Mouse (Mus musculus): ENCODE measurements around the gene Rere. TPM values are rescaled to one million over a fixed set of nuclear protein-coding genes. Genes with fewer than 3 reads are reported as not detected.

The Rere gene
- total RNA-seq, 2 experiments from 2014 or later: 52.5 to 62.6 TPM

DNA sequence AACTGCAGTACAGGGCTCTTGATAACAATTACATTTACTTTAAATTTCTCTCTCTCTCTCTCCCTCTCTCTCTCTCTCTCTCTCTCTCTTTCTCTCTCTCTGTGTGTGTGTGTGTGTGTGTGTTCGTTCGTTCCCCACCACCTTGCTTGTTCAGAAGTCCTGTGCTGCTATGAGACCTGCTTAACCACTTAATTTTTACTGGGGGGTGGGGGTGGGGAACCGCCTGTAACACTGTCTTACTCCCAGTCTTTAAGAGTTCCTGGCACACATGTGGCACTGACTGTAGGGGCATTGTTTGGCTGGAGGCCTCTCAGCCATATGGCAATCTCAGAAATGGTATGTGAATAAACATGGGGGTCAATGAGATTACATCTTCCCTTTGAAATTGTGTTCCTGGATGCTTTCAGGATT lies 91.2 kb downstream of the Rere start:
- intact Hi-C loops (cut with DNase I): loop anchor here (5.0 kb wide), 1 partner anchor 35 kb away; no protein-coding TSS in a partner anchor
- no peak for DNase-seq

DNA sequence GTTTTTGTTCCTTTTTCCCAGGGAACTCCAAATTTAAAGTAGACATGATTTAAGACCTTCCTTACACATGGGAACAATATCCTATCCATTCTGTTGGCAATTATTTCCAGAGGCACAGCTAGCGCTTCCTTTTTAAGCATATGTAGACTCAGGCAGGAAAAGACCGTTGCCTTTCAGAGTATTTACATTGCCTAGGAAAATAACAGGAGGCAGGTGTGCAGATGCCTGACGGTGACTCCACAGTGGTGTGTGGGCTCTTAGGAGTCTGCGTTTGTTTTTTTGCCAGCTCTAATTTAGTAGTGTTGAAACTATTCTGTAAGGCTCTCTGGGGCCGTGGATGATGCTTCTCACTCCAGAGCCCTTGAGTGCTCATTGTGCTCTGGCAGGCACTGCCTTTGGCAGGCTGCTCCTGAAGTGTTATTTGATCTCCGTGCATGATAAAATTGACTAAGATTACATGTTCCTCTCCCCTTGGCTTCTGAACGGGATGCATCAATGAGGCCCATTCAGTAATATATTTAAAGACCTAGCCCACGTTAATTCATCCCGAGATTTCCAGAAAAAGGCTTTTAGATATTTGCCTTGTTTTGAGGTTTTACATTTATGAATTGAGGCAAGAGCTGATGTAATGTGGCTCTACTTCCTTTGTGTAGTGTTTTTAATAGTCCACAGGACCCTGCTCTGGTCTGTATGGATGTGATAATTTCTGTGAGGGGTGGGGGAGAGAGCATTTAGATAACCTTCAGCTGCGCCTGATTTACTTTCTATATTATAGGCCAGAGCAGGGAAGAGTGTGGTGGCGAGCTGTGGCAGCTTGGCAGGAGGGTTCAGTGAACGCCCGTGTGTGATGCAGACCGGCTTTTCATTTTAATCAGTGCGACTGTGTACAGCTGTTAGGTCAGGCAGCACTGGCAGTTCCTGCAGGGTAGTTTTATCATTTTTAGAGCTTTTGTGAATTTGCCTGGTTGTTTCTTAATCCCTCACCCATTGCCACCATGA lies 92.0 kb downstream of the Rere start:
- peak; percentile 25 to 29 for DNase-seq
- intact Hi-C loops (cut with DNase I): loop anchor here (5.0 kb wide), 1 partner anchor 34 kb away; no protein-coding TSS in a partner anchor

DNA sequence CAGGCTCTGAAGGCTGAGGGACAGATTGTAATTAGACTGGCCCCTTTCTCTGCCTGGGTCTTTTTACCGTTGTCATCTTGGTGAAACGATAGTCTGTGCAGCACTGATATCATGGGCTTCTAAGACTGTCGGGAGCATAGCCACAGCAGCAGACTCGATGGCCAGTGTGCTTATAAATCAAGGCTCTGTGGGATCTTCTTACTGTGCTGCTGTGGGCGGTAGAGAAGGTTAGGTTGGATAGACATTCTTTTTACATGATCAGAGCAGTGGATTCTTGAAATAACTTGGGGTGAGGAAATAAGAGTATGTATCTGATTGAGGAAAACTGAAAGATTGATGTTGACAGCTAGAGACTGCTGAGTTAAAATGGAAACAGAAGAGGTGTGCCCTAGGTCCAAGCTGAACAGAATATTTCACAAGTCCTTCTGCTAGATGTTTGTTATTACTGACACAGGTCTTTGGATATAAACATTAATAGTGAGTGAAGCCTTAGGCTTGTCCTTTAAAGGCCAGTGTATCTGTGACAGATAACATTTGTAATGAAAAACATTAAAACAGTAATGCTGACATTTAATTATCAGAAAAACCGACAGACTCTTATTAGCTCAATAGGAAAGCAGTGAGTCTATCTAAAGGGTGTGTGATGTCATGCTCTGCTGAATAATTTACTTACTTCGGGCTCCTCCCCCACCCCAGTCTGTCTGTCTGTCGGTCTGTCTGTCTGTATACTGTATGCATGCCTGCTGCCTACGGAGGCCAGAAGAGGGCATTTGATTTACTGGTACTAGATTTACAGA lies 93.4 kb downstream of the Rere start:
- intact Hi-C loops (cut with DNase I): loop anchor here (5.0 kb wide), 1 partner anchor 32 kb away; no protein-coding TSS in a partner anchor
- DNase-seq: no peak

DNA sequence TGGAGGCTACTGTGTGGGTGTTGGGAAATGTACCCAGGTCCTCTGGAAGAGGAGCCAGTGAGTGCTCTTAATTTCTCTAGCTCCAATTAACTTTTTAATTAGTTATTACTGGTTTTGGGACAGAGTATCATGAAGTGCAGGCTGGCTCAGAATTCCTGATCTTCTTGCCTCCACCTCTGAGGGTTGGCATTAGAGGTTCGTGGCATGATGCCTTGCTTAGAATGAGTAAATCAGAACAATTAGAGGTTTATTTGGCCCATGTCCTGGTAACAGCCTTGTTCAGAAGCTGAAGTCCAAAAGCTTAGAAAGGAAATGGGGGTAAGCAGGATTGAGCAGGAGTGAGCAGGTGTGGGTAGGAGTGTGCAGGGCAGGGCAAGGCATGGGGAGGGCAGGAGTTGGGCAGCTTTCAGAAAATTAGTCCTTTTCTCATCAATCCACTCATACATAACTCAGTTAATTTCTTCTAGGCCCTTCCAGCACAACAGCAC lies 94.0 kb downstream of the Rere start:
- intact Hi-C loops (cut with DNase I): no loop called here

DNA sequence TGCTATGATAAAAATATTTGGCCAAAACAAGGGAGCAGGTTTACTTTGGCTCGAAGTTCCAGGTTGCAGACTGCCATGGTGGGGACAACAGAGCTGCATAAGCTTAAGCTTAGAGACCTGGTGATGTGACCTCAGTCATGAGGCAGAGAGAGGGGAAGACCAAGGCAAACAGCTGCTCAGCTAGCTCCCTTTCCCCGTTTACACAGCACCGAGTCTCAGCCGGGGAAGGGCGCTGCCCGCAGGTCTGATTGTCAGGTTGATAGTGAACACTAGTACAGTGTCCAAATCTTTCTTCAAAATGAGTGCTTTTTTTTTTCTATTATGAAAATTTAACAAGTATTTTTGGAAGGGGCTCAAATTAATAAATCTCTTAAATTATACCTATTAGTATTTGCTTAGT lies 97.9 kb downstream of the Rere start:
- intact Hi-C loops (cut with DNase I): no loop called here
- DNase-seq: no peak

More for the DNA sequence above, 94.0 kb downstream of the Rere start:
- DNase-seq: no peak

DNA sequence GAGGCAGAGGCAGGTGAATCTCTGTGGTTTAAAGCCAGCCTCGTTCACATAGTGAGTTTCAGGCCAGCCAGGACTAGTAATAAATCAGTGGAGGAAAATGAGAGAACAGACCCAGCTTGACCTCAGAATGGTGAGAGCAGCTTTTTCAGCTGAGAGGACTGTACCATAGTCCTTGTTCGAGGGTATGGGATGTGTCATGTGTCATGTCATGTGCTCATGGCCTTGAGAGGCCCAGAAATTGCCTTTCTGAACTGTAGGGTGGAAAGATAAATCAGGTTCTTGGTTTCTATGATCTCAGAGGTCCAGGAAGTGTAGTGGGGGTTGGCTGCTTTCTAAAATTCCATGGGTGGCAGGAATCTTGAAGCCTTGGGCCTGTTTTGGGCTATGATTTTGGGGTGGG lies 98.3 kb downstream of the Rere start:
- DNase-seq: no peak
- intact Hi-C loops (cut with DNase I): no loop called here

DNA sequence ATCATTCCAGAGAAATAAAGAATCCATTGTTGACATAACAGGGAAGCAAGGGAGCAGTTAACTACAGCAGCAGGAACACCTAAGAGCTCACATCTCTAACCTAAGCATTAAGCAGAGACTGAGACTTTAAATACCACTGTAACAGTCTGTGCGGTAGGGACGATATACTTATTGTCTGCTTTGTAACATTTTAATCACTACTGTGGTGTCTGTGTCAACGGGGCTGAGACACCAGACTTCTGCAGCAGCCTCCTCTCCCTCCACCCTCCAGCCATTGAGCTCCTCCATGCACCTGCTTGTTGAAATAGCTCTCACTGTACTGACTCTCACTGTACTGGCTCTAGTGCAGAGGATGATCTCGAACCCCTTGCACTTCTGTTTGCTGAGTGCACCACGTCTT lies 98.8 kb downstream of the Rere start:
- intact Hi-C loops (cut with DNase I): no loop called here
- DNase-seq: no peak

DNA sequence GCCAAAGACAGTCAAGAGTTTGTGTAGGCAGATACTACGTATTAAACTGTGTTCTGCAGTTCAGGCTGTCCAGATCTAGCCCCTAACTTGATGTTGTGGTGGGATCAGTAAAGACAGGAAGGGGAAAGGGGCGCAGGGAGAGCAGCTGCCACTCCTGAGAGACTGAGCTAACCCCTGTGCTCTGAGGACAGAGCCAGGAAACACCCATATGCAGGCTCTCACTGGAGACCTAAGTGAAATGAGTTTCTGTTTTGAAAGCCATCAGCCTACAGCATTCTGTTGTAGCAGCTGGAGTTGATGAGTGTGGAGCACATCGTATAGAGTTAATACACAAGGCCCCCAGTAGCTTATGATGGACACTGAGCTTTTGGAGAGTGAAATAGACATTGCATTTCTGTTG lies 101.1 kb downstream of the Rere start:
- no peak for DNase-seq
- intact Hi-C loops (cut with DNase I): no loop called here

DNA sequence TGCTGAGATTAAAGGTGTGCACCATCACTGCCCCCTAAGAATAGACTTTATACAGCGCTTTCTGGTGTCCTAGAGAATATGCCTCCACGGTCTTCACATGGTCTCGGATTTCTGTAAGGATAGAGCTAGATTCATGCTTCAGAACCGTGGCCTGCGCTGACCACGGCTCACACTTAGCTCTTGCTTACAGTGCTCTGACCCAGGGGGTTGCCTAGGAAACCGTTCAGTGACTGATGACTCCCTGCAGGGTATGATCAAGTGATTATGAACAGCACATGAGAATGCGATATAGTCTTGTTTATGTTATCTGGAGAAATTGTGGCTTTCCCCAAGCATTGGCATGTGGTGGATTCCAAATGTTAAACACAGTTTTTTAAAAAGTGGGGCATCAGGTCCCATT lies 103.0 kb downstream of the Rere start:
- DNase-seq: no peak
- intact Hi-C loops (cut with DNase I): no loop called here

DNA sequence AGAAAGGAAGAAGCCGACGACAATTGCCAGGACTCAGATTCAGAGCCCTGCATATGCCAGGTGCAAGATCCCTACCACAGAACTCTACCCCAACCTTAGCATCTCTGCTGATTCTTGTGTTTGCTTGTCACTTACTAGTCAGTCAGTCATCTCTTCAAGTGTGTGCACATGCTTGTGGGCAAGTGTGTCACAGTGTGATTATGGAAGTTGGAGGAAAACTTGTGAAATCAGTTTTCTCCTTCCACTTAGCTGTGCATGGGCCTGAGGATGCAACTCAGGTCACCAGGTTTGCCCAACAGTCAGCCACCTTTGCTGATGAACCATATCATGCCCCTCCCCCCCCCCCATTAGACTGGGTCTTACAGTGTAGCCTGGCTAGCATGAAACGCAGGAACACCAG lies 103.5 kb downstream of the Rere start:
- DNase-seq: no peak
- intact Hi-C loops (cut with DNase I): no loop called here

DNA sequence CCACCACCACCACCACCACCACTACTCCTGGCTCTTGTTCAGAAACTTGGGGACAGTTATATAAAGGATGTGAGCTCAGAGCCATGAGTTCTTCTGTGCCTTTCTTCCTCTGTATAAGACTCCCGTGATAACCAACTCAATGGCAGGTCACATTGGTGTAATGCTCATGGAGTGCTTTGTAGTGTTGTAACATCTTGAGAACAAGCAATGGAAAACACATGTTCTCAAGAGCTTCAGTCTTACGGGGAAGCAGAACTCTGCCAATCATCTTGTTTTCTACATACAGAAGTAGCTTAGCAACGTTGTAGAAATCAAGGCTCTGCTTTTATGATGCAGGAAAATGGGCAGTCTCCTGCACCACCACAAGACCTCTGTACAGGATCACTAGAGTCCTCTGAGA lies 107.1 kb downstream of the Rere start:
- DNase-seq: no peak
- intact Hi-C loops (cut with DNase I): no loop called here

DNA sequence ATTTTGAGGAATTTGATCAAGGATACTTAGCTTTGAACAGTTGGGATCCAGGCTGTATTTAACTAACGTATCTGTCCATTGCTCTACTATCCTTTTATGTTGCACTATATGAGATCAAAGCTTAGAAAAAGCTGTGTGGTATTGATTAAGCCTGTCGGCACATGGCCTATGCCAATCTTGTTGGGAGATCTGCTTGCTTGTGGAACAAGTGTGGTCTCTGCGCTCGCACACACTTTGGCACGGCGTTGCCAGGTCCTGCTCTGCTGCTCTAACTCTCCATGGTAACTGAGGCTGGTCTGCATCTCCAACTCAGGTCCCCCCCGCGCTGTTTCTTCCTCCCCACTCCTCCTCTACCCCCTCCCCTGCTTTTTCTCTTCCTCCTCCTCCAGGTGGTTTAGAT lies 112.2 kb downstream of the Rere start:
- intact Hi-C loops (cut with DNase I): no loop called here

DNA sequence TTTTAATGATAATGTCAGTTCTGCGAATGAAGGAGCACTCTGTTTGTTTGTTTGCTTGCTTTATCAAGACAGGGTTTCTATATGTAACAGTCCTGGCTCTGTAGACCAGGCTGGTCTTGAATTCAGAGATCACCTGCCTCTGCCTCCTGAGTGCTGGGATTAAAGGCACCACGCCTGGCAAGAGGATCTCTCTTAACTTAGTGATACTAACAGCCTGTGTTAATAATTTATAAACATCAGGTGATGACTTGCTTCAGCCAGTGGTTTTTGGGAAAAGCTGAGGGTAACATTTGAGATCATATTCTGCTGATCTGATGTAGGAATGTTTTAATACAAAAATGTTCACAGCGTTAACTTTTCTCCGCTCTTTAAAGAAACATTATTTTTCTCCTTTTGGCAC lies 112.6 kb downstream of the Rere start:
- no peak for DNase-seq
- intact Hi-C loops (cut with DNase I): no loop called here

More for the DNA sequence above, 112.2 kb downstream of the Rere start:
- no peak for DNase-seq

DNA sequence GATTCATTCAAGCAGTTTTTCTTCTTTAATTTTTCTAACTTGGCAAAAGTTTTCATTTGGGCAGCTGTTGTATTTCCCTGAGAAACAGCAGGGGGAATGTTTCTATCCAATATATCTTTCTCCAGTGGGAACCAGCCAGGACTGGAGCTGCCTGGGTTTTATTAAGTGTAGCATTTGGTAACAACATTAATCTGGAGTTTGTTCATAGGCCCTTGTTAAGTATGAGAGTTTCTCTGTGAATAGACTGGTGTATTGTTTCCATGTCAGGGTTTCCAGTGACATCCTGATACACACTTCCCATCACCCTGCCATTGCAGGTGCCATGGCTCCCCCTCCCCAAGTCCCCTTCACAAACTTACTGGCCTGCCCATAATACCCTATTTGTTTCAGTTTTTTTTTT lies 114.9 kb downstream of the Rere start:
- no peak for DNase-seq
- intact Hi-C loops (cut with DNase I): no loop called here

DNA sequence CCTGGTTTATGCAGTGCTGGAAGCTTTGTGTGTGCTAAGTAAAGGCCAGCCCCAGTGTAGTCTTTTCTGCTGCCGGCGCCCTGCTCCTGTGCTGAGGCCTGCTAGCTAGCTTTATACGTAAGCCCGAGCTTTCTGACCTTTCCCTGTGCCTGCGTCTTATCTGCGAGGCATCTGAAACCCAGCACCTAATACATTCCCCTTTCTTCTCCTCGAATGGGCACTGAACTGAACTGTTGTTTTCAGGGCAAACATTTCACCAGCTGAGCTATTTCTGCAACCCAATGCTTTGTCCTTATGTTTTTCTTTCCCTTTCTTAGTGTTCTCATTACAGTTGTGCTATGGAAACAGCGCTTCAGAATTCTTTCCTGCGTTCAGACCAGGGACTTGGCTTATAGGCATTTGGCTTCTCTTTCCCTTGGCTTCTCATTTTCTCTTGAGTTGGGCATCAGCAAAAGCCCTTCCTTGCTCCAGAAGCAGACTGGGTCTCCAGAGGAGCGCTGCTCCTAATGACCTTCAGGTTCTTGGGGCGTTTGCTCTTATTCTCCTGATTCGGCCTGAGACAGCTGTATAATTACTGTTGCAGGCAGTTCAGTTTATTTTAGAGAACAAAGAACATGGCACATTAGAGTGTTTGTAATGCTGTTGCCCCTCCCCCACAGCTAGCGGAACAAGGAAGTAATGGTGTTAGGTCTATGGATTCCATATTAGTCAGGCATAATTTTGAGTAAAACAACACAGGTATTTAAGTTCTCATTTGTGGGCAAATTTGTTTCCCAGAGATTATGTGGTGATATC lies 115.6 kb downstream of the Rere start:
- intact Hi-C loops (cut with DNase I): no loop called here
- peak in 1 of 2 experiments; percentile 21 for DNase-seq

DNA sequence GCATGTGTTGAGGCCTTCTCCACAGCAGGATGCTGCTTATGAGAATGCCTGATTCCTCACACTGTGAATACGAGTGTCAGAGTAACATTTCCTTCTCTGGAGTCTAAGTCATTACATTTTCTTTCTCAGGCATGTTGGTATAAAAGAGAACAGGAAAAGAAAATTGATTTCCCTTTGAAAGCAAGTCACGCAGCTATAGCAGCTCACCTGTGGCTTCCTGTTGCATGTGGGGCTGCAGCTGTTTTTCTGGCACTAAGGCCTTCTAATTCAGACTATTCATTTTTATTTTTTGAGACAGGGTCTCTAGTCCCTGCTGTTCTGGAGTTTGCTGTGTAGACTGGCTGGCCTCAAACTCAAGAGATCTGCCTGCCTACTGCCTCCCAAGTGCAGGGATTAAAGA lies 117.6 kb downstream of the Rere start:
- DNase-seq: no peak
- intact Hi-C loops (cut with DNase I): no loop called here

DNA sequence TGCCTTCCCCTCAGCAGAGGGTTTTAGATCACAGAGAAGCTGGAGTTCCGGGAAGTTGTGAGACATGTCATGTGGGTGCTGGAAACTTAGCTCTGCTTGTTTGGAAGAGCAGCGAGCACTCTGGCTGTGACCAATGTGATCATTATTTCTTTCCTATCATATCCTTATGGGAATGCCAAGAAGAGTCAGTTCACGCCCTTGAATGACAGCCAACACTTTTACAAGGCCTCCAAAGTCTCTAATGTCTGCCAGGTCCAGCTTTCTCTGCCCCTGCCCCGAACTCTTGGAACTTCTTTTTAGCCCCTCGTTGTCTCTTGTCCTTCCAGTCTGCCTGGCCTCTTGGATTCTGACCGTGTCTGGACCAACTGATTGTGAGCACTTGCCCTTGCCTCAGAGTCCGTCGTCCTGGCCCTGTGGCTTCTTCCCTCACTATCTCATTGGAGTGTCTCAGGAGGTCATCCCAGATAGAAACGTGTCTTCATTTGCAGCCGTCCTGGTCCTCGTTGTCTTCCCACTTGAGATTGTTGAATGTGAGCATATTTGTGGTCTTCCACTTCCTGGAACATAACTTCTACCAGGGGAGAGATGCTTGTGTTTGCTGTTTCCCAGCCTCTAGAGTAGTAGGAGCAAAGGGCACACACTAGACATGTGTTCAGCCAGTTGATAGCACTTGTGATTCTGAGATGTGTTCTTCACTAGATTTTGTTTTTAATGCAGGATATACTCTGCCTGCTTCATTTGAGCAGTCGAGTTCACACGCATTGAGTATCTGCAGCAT lies 120.6 kb downstream of the Rere start:
- intact Hi-C loops (cut with DNase I): loop anchor here (5.0 kb wide), 1 partner anchor 40 kb away; no protein-coding TSS in a partner anchor
- DNase-seq: peak; percentile 6 to 14

DNA sequence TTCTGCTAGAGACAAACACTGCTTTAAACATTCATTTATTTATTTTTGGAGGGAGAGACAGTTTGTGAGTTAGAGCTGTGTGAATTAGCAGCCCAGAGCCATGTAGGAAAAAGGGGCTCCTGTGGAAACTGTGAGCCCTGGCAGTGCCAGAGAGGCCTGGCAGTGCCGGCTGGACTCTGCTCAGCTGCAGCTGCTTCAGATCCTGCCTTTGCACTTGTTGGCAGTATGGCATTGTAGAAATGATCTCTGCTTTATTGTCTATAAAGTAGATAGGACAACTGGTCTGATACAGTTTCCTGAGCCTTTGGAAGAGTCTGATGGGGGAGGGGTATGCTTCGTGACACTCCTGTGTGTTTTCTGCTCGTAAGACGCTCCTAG lies 121.2 kb downstream of the Rere start:
- intact Hi-C loops (cut with DNase I): loop anchor here (5.0 kb wide), 1 partner anchor 40 kb away; no protein-coding TSS in a partner anchor
- no peak for DNase-seq

DNA sequence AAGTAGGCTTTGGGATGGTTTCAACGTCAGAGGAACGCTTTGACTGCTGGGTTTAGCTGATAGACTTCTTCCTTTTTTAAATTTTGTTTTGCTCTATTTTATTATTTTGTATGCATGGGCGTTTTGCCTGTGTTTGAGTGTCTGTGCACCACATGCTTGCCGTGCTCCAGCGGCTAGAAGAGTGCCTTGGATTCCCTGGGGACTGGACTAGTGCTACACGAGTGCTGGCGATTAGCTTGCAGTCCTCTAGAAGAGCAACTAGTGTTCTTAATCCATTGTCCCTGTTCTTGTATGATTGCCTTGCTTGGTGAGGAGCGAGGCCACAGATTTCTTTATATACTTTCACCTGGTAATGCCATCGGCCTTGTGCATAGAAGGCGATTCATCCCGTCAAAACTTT lies 122.5 kb downstream of the Rere start:
- intact Hi-C loops (cut with DNase I): loop anchor here (5.0 kb wide), 1 partner anchor 38 kb away; no protein-coding TSS in a partner anchor
- peak; percentile 16 to 27 for DNase-seq
